Mouse (Mus musculus) lung, postnatal 0 days (tissue): ENCODE measurements around the gene Rgs7bp. TPM values are rescaled to one million over a fixed set of nuclear protein-coding genes. Genes with fewer than 3 reads are reported as not detected.

Source experiments
- ATAC-seq: fragments of 200-750 bp; cut with Nextera tagmentation; 2 replicates; pipeline ENCODE4 v1.8.0; 2017; ENCODE audit warnings: moderate library complexity
- DNase-seq: peaks from one replicate; pipeline ENCODE4 v3.0.0-alpha.2; 2016; ENCODE audit warnings: low spot score
- H3K27ac ChIP-seq: fragments of 300-500 bp; sonication (generic); 2 replicates; pipeline ENCODE4 v1.5.1; 2014; ENCODE audit warnings: antibody characterized with exemption, mild to moderate bottlenecking, low read length, mixed read lengths
- H3K27me3 ChIP-seq: fragments of 300-500 bp; sonication (generic); replicated peaks from 2 replicates; pipeline ENCODE4 v1.6.1; 2014; ENCODE audit warnings: low read length, mixed read lengths; ENCODE audit not compliant: insufficient read depth
- H3K36me3 ChIP-seq: fragments of 300-500 bp; sonication (generic); 2 replicates; pipeline ENCODE4 v1.6.1; 2014; ENCODE audit warnings: low read length, mixed read lengths; ENCODE audit not compliant: insufficient read depth
- H3K4me1 ChIP-seq: fragments of 300-500 bp; sonication (generic); 2 replicates; pipeline ENCODE4 v1.6.1; 2014; ENCODE audit warnings: antibody characterized with exemption, low read depth, low read length, mixed read lengths; ENCODE audit not compliant: insufficient read depth
- H3K4me2 ChIP-seq: fragments of 300-500 bp; sonication (generic); replicated peaks from 2 replicates; pipeline ENCODE4 v1.6.1; 2014; ENCODE audit warnings: low read depth, mild to moderate bottlenecking, low read length, moderate library complexity, mixed read lengths
- H3K4me3 ChIP-seq: fragments of 300-500 bp; sonication (generic); 2 replicates; pipeline ENCODE4 v1.5.1; 2014; ENCODE audit warnings: low read depth, low read length
- H3K9ac ChIP-seq: fragments of 300-500 bp; sonication (generic); replicated peaks from 2 replicates; pipeline ENCODE4 v1.6.1; 2014; ENCODE audit warnings: low read depth, mild to moderate bottlenecking
- H3K9me3 ChIP-seq: fragments of 300-500 bp; sonication (generic); 2 replicates; pipeline ENCODE4 v1.6.1; 2016; ENCODE audit warnings: low read length, mixed read lengths
- CTCF ChIP-seq: IDR thresholded peaks from 2 replicates; pipeline ENCODE4 v1.5.1; 2016; ENCODE audit warnings: antibody characterized with exemption, mild to moderate bottlenecking
- EP300 ChIP-seq: IDR thresholded peaks from 2 replicates; pipeline ENCODE4 v1.6.1; 2016; ENCODE audit warnings: antibody characterized with exemption, mild to moderate bottlenecking, control low read depth
- WGBS: fragments of 180-500 bp; shearing (Covaris S2); extraction: QIAGEN DNeasy Blood & Tissue Kit; methylation state at CpG from one replicate; pipeline ENCODE4 v1.1.7; 2014; 5-methylcytosine and 5-hydroxymethylcytosine counted together
- polyA plus RNA-seq: library from polyadenylated mRNA; unstranded; fragments of >200 nt; fragmentation: Nextera tagmentation; extraction: Ambion mirVana; gene quantifications from 2 replicates; pipeline ENCODE4 v1.2.1, GENCODE M21; 2015

The Rgs7bp gene
- polyA plus RNA-seq, 1 experiment from 2014 or later: 1.0 TPM

DNA sequence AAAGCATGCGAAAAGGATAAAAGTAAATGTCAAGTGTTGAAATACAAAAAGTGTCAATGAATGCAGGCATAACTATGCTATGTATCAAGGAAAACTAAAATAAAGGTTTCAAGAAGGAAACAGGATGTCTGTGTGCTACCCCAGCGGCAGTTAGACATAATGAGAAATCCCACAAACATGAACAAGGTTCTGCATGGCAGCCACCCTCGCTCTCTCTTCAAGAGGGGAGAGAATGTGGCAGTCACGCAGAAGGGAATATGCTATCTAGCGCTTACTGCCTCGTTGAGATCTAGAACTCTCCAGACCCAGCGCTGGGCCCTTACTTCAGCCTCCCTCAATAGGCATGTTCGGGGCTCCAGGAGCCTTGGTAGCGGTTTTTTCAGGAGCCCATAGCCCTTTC lies 38.2 kb downstream of the Rgs7bp start:
- 62% methylated on average over 9 of the region's 9 CpGs for WGBS
- Histone ChIP-seq H3K9ac (no peak overlapping the region), H3K4me3 (no peak overlapping the region), H3K27ac (no peak overlapping the region), H3K36me3 (no peaks in the 10 kb centered on the region), H3K9me3 (no peaks in the 10 kb centered on the region), H3K4me2 (no peak overlapping the region), H3K4me1 (no peaks in the 10 kb centered on the region), H3K27me3 (no peaks in the 10 kb centered on the region)
- no peak for TF ChIP-seq CTCF
- no peak for TF ChIP-seq EP300
- DNase-seq (no peak), ATAC-seq (no peak)

DNA sequence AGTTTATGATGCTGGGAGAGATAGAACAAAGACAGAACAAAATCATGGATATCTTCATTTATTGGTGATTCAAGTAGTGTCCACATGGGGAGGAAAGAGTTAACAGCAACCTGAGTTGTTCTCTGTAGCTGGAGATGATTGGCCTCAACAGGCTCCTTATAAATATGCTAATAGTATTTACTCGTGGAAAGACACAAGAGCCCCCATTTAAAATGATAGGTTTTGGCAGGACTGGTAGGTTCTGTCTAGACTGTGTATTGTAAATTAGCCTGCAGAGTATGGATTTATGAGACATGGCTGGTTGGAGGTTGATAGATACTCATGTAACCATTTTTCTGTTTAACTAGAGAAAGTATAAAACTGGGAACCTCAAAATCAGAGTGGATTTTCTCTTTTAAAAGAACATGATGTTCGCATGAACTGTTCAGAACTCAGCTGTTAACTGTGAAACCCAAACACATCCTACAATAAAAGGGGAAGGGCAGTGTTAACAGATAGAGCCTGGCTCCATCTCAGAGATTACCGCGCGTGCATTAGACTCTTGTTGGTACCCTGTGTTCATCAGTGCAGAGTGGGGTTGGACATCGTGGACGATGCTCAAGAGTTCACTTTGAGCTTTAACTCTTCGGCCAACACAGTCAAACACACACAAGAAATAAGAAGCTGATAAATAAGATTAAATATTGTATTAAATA lies 38.9 kb downstream of the Rgs7bp start:
- DNase-seq: no peak
- H3K27me3 ChIP-seq: no peaks in the 10 kb centered on the region
- no peak overlapping the region for H3K27ac ChIP-seq
- no peaks in the 10 kb centered on the region for H3K36me3 ChIP-seq
- no peak overlapping the region for H3K4me3 ChIP-seq
- no peak overlapping the region for H3K9ac ChIP-seq
- 74% methylated on average over 8 of the region's 8 CpGs for WGBS
- no peak overlapping the region for H3K4me2 ChIP-seq
- no peaks in the 10 kb centered on the region for H3K4me1 ChIP-seq
- TF ChIP-seq CTCF (no peak), EP300 (no peak)
- no peak for ATAC-seq
- H3K9me3 ChIP-seq: no peaks in the 10 kb centered on the region

DNA sequence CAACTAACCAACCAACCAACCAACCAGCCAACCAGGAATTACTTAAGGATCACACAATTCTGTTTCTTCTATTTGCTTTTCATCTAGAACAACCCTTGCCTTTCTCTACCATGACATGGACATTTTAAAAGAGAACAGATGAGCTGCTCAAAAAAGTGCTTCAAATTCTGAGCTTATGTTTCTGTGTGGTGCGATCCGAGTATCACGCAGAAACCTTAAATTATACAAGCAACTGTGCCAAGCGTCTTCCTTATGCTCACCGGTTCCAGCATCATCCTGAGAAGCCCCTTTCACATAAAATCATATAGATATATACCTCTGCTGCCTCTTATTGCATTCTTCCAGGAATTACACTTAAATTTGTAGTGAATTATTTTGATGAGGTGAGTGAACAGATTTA lies 43.4 kb downstream of the Rgs7bp start:
- Histone ChIP-seq H3K4me2 (no peak overlapping the region), H3K4me1 (no peaks in the 10 kb centered on the region), H3K4me3 (no peak overlapping the region), H3K9me3 (no peaks in the 10 kb centered on the region), H3K9ac (no peak overlapping the region), H3K36me3 (no peaks in the 10 kb centered on the region), H3K27me3 (no peaks in the 10 kb centered on the region), H3K27ac (no peak overlapping the region)
- WGBS: 88% methylated on average over 5 of the region's 5 CpGs
- TF ChIP-seq CTCF (no peak), EP300 (no peak)
- no peak for ATAC-seq
- DNase-seq: no peak

DNA sequence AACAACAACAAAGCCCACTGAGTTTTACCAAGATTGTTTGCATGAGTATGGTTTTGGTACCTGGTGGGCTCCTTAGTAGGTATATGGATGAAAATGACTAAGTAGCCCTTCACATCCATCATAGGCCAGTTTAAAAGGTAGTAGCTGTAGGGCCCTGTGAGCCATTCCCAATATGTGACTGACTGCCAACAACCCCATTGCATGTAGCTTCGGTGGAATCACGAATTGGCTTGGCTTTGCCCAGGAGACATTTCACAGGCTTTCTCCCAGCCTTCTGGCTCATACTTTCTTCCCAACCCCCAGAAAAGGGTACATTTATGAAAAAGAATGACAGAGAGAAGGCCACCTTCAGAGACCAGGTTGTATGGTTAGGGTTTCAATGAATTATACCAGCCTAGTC lies 45.8 kb downstream of the Rgs7bp start:
- no peaks in the 10 kb centered on the region for H3K36me3 ChIP-seq
- ATAC-seq (no peak), DNase-seq (no peak)
- H3K27ac ChIP-seq: no peak overlapping the region
- H3K4me1 ChIP-seq: no peaks in the 10 kb centered on the region
- TF ChIP-seq CTCF: no peak
- no peak for TF ChIP-seq EP300
- 97% methylated on average over 2 of the region's 2 CpGs for WGBS
- H3K9me3 ChIP-seq: no peaks in the 10 kb centered on the region
- no peaks in the 10 kb centered on the region for H3K27me3 ChIP-seq
- H3K4me2 ChIP-seq: no peak overlapping the region
- no peak overlapping the region for H3K4me3 ChIP-seq
- H3K9ac ChIP-seq: no peak overlapping the region

- ATAC-seq (no peak), DNase-seq (no peak)
- Histone ChIP-seq H3K27me3 (no peaks in the 10 kb centered on the region), H3K9ac (no peak overlapping the region), H3K4me3 (no peak overlapping the region), H3K9me3 (no peaks in the 10 kb centered on the region), H3K27ac (no peak overlapping the region), H3K4me1 (no peaks in the 10 kb centered on the region), H3K36me3 (no peaks in the 10 kb centered on the region), H3K4me2 (no peak overlapping the region)
- no peak for TF ChIP-seq EP300
- no peak for TF ChIP-seq CTCF
- WGBS: 61% methylated on average over 2 of the region's 2 CpGs
Observed at GRCm38 (mm10) chr13:105002831-105003157, 51.9 kb downstream of the Rgs7bp start.

DNA sequence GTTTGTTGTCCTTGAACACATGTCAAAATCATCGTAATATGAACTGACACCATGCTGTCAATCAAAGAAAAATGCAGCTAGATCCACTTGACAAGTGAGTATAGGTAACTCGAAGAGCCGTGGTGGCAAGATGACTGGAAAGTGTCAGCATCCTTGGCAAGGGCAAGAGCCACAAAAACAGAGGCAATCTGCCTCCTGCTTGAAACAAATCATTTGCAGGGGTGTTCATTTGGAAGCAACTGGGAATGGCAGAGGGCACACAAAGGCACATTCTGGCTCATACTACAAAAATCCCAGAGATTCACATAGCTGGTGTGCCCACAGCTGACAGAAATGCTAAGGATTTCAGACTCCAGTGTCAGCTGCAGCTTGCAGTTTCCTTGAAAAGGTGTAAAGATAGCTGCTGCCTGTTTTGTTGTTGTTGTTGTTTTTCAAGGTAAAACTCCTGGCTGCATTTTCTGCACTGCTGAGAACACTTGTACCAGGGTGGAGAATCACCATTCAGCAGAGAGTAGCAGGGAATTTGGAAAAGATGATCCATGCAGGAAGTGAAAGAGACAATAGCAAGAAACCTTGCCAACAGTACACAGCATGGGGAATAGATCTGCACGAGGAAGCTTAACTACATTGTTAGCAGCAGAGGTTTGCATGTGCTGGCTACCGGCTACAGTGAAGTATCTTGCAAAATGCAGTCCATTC lies 52.4 kb downstream of the Rgs7bp start:
- Histone ChIP-seq H3K36me3 (no peaks in the 10 kb centered on the region), H3K9me3 (no peaks in the 10 kb centered on the region), H3K4me1 (no peaks in the 10 kb centered on the region), H3K27me3 (no peaks in the 10 kb centered on the region), H3K4me3 (no peak overlapping the region), H3K9ac (no peak overlapping the region), H3K4me2 (no peak overlapping the region), H3K27ac (no peak overlapping the region)
- WGBS: 65% methylated on average over 5 of the region's 5 CpGs
- DNase-seq (no peak), ATAC-seq (no peak)
- TF ChIP-seq CTCF (no peak), EP300 (no peak)
